Mouse (Mus musculus): ENCODE results near the gene Dnah11. TPM values are rescaled to one million over a fixed set of nuclear protein-coding genes. Genes with fewer than 3 reads are reported as not detected.

Gene Dnah11
- polyA plus RNA-seq, 1 experiment from 2014 or later, result 0.03 TPM

- Histone ChIP-seq H3K36me3 (ENCODE audit: inconsistent target) (no peaks in the 10 kb centered on the region), H3K4me3 (ENCODE audit: inconsistent target) (no peak overlapping the region), H3K27ac (no peak overlapping the region), H3K79me2 (ENCODE audit: inconsistent target) (peaks cover 27% of the 10 kb centered on the region; the same call in 1 of the 2 replicates)
- WGBS (ENCODE audit: missing documents), result 56% methylated on average over 1 of the region's 1 CpGs
Observed at GRCm38 (mm10) chr12:117842676-117843075, 356.2 kb downstream of the Dnah11 start.

GRCm38 (mm10) chr12:117840705-117841104, 358.1 kb downstream of the Dnah11 start:
- no peaks in the 10 kb centered on the region for H3K36me3 ChIP-seq (ENCODE audit: inconsistent target)
- H3K79me2 ChIP-seq (ENCODE audit: inconsistent target), result peaks cover 12% of the 10 kb centered on the region; the same call in 1 of the 2 replicates
- no peak overlapping the region for H3K4me3 ChIP-seq (ENCODE audit: inconsistent target)
- WGBS (ENCODE audit: missing documents), result 71% methylated on average over 1 of the region's 1 CpGs
- no peak overlapping the region for H3K27ac ChIP-seq

DNA sequence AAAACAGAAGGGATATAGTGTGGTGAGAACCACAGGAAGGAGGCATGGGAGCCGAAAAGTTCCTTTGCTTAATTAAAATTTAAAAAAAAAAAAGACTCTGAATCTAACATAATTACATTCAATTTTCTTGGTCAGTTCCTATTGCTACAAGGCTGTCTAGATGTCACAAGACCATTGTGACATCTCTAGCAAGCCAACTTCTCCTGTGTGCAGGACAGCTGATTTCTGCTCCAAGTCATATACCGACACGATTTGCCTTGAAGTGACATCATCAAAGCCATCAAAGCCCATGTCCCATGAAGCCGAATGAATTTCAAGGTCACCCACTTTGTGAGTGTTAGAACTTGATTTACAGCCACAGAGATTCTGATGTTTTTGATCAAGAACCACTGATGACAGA, 361.5 kb downstream of the Dnah11 start:
- Histone ChIP-seq H3K27ac (no peak overlapping the region), H3K36me3 (ENCODE audit: inconsistent target) (no peaks in the 10 kb centered on the region), H3K4me3 (ENCODE audit: inconsistent target) (no peak overlapping the region), H3K79me2 (ENCODE audit: inconsistent target) (no peaks in the 10 kb centered on the region)
- 49% methylated on average over 4 of the region's 4 CpGs for WGBS (ENCODE audit: missing documents)

DNA sequence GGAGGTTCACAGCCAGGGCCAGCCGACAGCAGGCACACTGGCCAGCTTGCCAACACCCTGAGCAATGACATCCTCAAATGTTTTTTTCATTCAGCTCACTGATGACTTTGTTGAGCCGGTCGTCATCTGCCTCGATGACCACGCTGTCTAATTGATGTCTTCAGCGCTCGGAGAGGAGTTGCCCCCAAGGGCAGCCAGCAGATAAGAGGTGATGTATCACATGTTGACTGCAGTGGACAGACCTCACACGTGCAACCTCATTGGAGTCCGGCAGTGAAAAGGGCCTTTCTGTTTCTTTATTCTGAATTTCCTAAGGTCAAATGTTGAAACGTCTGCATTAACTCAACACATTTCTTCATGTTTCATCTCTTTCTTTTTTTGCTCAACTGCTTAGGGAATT, 363.5 kb downstream of the Dnah11 start:
- Histone ChIP-seq H3K36me3 (ENCODE audit: inconsistent target) (no peaks in the 10 kb centered on the region), H3K27ac (no peak overlapping the region), H3K4me3 (ENCODE audit: inconsistent target) (no peak overlapping the region), H3K79me2 (ENCODE audit: inconsistent target) (no peaks in the 10 kb centered on the region)
- whole genome bisulfite sequencing (ENCODE audit: missing documents), result 90% methylated on average over 10 of the region's 10 CpGs

- H3K27ac ChIP-seq, result no peak overlapping the region
- WGBS (ENCODE audit: missing documents), result 82% methylated on average over 2 of the region's 2 CpGs
- no peak overlapping the region for H3K4me3 ChIP-seq (ENCODE audit: inconsistent target)
- no peaks in the 10 kb centered on the region for H3K79me2 ChIP-seq (ENCODE audit: inconsistent target)
- H3K36me3 ChIP-seq (ENCODE audit: inconsistent target), result no peaks in the 10 kb centered on the region
Observed at GRCm38 (mm10) chr12:117834652-117835051, 364.2 kb downstream of the Dnah11 start.

DNA sequence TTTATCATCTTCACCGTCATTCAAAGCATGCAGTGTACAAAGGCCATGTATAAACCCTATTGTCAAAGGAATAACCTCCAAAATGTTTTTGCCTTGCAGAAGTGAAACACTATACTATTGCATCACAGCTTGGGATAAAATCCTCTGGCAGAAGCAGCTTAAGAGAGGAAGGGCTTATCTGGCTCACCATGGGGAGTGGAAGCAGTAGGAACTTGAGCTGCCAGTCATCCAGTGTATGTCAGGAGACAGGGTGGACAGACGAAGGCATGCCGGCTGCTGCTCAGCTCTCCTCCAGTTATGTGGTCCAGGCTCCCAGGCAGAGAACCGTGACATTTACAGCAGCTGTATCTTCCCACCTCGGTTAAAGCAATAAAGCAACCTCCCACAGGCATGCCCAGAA, 366.7 kb downstream of the Dnah11 start:
- no peaks in the 10 kb centered on the region for H3K79me2 ChIP-seq (ENCODE audit: inconsistent target)
- no peak overlapping the region for H3K27ac ChIP-seq
- WGBS (ENCODE audit: missing documents), result 68% methylated on average over 5 of the region's 5 CpGs
- no peak overlapping the region for H3K4me3 ChIP-seq (ENCODE audit: inconsistent target)
- H3K36me3 ChIP-seq (ENCODE audit: inconsistent target), result no peaks in the 10 kb centered on the region

DNA sequence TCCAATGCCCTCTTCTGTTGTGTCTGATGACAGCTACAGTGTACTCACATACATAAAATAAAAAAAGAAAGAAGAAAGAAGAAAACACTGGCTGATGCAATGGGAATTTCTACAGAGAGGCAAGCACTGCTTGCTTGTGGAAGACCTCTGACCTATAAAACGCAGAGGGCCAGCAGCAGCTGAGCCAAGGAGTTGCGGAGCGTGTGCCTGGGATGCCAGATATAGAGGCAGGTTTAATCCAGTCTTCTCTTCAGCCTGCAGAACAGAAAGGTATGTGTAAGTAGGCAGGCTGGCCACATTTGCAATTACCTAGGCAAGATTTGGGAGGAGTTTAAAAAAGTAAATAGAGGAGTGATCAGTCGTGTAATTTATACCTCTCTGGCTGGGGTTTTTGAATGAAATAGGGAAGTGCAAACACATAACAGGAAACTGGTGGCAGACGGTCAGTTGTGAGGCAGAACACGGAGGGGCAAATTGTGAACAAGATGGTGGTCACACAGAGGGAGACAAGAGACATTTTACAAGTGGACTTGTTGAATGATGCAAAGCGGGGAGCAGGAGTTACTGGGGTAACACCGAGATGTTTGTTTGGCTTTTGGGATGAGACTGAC, 367.4 kb downstream of the Dnah11 start:
- no peak overlapping the region for H3K27ac ChIP-seq
- H3K36me3 ChIP-seq (ENCODE audit: inconsistent target), result no peaks in the 10 kb centered on the region
- 57% methylated on average over 8 of the region's 8 CpGs for WGBS (ENCODE audit: missing documents)
- H3K79me2 ChIP-seq (ENCODE audit: inconsistent target), result no peaks in the 10 kb centered on the region
- H3K4me3 ChIP-seq (ENCODE audit: inconsistent target), result no peak overlapping the region

DNA sequence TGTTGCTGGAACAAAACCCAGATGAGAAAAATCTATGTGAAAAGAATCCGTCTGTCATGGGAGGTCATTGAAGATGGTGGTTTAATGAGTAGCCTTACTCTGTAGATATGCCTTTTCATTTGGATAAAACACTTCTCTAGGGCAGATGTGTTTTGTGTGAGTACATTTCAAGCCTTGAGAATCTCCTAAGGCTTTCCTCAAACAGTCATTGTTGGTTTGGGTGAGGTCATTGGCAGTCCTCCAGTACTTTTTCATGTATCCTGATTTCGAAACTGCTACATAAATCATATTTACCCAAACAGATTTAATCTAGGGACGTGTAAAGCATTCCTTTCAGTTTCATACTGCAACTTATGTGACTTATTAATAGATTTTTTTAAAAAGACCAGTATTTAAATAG, 370.5 kb downstream of the Dnah11 start:
- WGBS (ENCODE audit: missing documents), result 19% methylated on average over 3 of the region's 3 CpGs
- Histone ChIP-seq H3K4me3 (ENCODE audit: inconsistent target) (no peak overlapping the region), H3K27ac (no peak overlapping the region), H3K79me2 (ENCODE audit: inconsistent target) (no peaks in the 10 kb centered on the region), H3K36me3 (ENCODE audit: inconsistent target) (no peaks in the 10 kb centered on the region)

Other genes with a start within 250 kb of the Dnah11 start
- gene Sp4, start 102.4 kb upstream of the Dnah11 start, polyA plus RNA-seq (2018), result 2.4 to 4.3 TPM (median 2.7 TPM) in 3 replicates

Measured in macrophage (primary cell).